Mouse (Mus musculus) stomach, postnatal 0 days (tissue): ENCODE results near the gene Mapt.

Experiments used
- CTCF ChIP-seq: IDR thresholded peaks from 2 replicates; pipeline ENCODE4 v1.5.1; 2016; ENCODE audit warnings: antibody characterized with exemption, low read depth, mild to moderate bottlenecking, moderate library complexity
- EP300 ChIP-seq: optimal IDR thresholded peaks from 2 replicates; pipeline ENCODE3; 2016; ENCODE audit warnings: antibody characterized with exemption

DNA sequence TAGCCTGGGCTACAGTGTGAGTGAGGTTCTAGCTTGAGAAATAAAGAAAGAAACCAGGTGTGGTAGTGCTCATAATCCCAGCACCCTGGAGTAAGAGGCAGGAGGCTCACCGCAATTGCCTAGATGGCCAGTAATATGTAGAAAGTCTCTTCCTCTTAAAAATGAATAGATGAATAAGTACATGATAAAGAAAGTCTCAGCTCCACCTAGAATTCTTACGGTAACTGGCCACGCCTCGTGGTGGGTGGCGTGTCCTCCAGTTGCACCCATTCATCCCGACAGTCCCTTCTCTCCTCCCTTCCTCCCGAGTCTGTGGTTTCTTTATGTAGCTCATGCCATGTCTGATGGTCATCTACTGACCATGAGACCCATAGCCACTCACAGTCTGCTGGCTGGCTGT lies 74.5 kb downstream of the Mapt start:
- TF ChIP-seq CTCF (no peak), EP300 (no peak)
